Mouse (Mus musculus): ENCODE data around the gene Arl16.
A peak's percentile ranks its signal among the peaks of the same experiment; 100 is the strongest.

- peak; percentile 34 for TF ChIP-seq CTCF (IDR thresholded peaks at IDR 0.05; ENCODE audit: low read depth, low read length)
- TF ChIP-seq POLR2A (IDR thresholded peaks at IDR 0.05; ENCODE audit: insufficient read depth, low read length), result no peak
- TF ChIP-seq EP300 (IDR thresholded peaks at IDR 0.05; ENCODE audit: insufficient read depth, low read depth, low read length), result no peak
These were observed 39.5 kb upstream of the Arl16 start for GRCm38 (mm10) chr11:120506899-120507298.
